Mouse (Mus musculus): ENCODE results near the gene Kcnd1. TPM values are rescaled to one million over a fixed set of nuclear protein-coding genes. Genes with fewer than 3 reads are reported as not detected.

Gene Kcnd1
- polyA plus RNA-seq, 1 experiment from 2014 or later = 5.8 TPM

GRCm38 (mm10) chrX:7842318-7842717 lies 20.2 kb downstream of the Kcnd1 start:
- no peaks in the 10 kb centered on the region for H3K9me3 ChIP-seq (ENCODE audit: control insufficient read depth, low read length)
- WGBS = 25% methylated on average over 21 of the region's 42 CpGs
- no peaks in the 10 kb centered on the region for H3K27me3 ChIP-seq (ENCODE audit: control insufficient read depth, insufficient read depth, low read length)

GRCm38 (mm10) chrX:7847845-7848244 lies 25.8 kb downstream of the Kcnd1 start:
- WGBS = 59% methylated on average over 2 of the region's 2 CpGs
- Histone ChIP-seq H3K9me3 (ENCODE audit: control insufficient read depth, low read length) (no peaks in the 10 kb centered on the region), H3K4me3 (ENCODE audit: low read depth, low read length) (no peak overlapping the region), H3K4me2 (ENCODE audit: low read depth, low read length) (no peak overlapping the region), H3K27me3 (ENCODE audit: control insufficient read depth, insufficient read depth, low read length) (no peaks in the 10 kb centered on the region), H3K4me1 (ENCODE audit: control insufficient read depth, insufficient read depth, low read length) (0 out of 2 replicates have a peak, but pooled peaks cover 5% of the 10 kb centered on the region), H3K36me3 (ENCODE audit: control insufficient read depth, insufficient read depth, low read length) (no peaks in the 10 kb centered on the region), H3K9ac (replicated peaks; ENCODE audit: low read depth, low read length) (no peak overlapping the region), H3K27ac (ENCODE audit: low read depth, low read length) (no peak overlapping the region)
- peak; percentile 73; the same call in 1 of the 2 replicates for ATAC-seq (ENCODE audit: low read depth)

More at GRCm38 (mm10) chrX:7842318-7842717, 20.2 kb downstream of the Kcnd1 start:
- H3K4me2 ChIP-seq (ENCODE audit: low read depth, low read length) = peak overlapping the region; percentile 69
- no peak for ATAC-seq (ENCODE audit: low read depth)
- H3K4me1 ChIP-seq (ENCODE audit: control insufficient read depth, insufficient read depth, low read length) = 0 out of 2 replicates have a peak, but pooled peaks cover 5% of the 10 kb centered on the region
- H3K36me3 ChIP-seq (ENCODE audit: control insufficient read depth, insufficient read depth, low read length) = no peaks in the 10 kb centered on the region
- H3K9ac ChIP-seq (replicated peaks; ENCODE audit: low read depth, low read length) = peak overlapping the region; percentile 82
- peak overlapping the region; percentile 68 for H3K4me3 ChIP-seq (ENCODE audit: low read depth, low read length)
- peak overlapping the region; percentile 78; the same call in 1 of the 2 replicates for H3K27ac ChIP-seq (ENCODE audit: low read depth, low read length)

- Histone ChIP-seq H3K4me3 (ENCODE audit: low read depth, low read length) (no peak overlapping the region), H3K4me2 (ENCODE audit: low read depth, low read length) (no peak overlapping the region), H3K9me3 (ENCODE audit: control insufficient read depth, low read length) (no peaks in the 10 kb centered on the region), H3K36me3 (ENCODE audit: control insufficient read depth, insufficient read depth, low read length) (no peaks in the 10 kb centered on the region), H3K9ac (replicated peaks; ENCODE audit: low read depth, low read length) (no peak overlapping the region), H3K27ac (ENCODE audit: low read depth, low read length) (no peak overlapping the region), H3K4me1 (ENCODE audit: control insufficient read depth, insufficient read depth, low read length) (no peaks in the 10 kb centered on the region), H3K27me3 (ENCODE audit: control insufficient read depth, insufficient read depth, low read length) (no peaks in the 10 kb centered on the region)
- 59% methylated on average over 2 of the region's 2 CpGs for WGBS
- ATAC-seq (ENCODE audit: low read depth) = no peak
Observed at GRCm38 (mm10) chrX:7854578-7854977, 32.5 kb downstream of the Kcnd1 start.

- no peak overlapping the region for H3K9ac ChIP-seq (replicated peaks; ENCODE audit: low read depth, low read length)
- H3K4me2 ChIP-seq (ENCODE audit: low read depth, low read length) = no peak overlapping the region
- no peaks in the 10 kb centered on the region for H3K4me1 ChIP-seq (ENCODE audit: control insufficient read depth, insufficient read depth, low read length)
- no peak overlapping the region for H3K4me3 ChIP-seq (ENCODE audit: low read depth, low read length)
- H3K27me3 ChIP-seq (ENCODE audit: control insufficient read depth, insufficient read depth, low read length) = no peaks in the 10 kb centered on the region
- no peak overlapping the region for H3K27ac ChIP-seq (ENCODE audit: low read depth, low read length)
- 91% methylated on average over 3 of the region's 3 CpGs for WGBS
- no peaks in the 10 kb centered on the region for H3K9me3 ChIP-seq (ENCODE audit: control insufficient read depth, low read length)
- H3K36me3 ChIP-seq (ENCODE audit: control insufficient read depth, insufficient read depth, low read length) = no peaks in the 10 kb centered on the region
- ATAC-seq (ENCODE audit: low read depth) = no peak
Observed at GRCm38 (mm10) chrX:7859191-7859753, 37.2 kb downstream of the Kcnd1 start.

GRCm38 (mm10) chrX:7863181-7863580 lies 41.1 kb downstream of the Kcnd1 start:
- 91% methylated on average over 1 of the region's 1 CpGs for WGBS
- no peak overlapping the region for H3K4me3 ChIP-seq (ENCODE audit: low read depth, low read length)
- no peak for ATAC-seq (ENCODE audit: low read depth)
- no peaks in the 10 kb centered on the region for H3K9me3 ChIP-seq (ENCODE audit: control insufficient read depth, low read length)
- no peaks in the 10 kb centered on the region for H3K27me3 ChIP-seq (ENCODE audit: control insufficient read depth, insufficient read depth, low read length)
- H3K4me1 ChIP-seq (ENCODE audit: control insufficient read depth, insufficient read depth, low read length) = no peaks in the 10 kb centered on the region
- H3K36me3 ChIP-seq (ENCODE audit: control insufficient read depth, insufficient read depth, low read length) = no peaks in the 10 kb centered on the region
- no peak overlapping the region for H3K27ac ChIP-seq (ENCODE audit: low read depth, low read length)
- H3K9ac ChIP-seq (replicated peaks; ENCODE audit: low read depth, low read length) = no peak overlapping the region
- H3K4me2 ChIP-seq (ENCODE audit: low read depth, low read length) = no peak overlapping the region

- 76% methylated on average over 3 of the region's 3 CpGs for WGBS
- no peak overlapping the region for H3K9ac ChIP-seq (replicated peaks; ENCODE audit: low read depth, low read length)
- no peaks in the 10 kb centered on the region for H3K27me3 ChIP-seq (ENCODE audit: control insufficient read depth, insufficient read depth, low read length)
- H3K36me3 ChIP-seq (ENCODE audit: control insufficient read depth, insufficient read depth, low read length) = no peaks in the 10 kb centered on the region
- no peak overlapping the region for H3K4me2 ChIP-seq (ENCODE audit: low read depth, low read length)
- no peak overlapping the region for H3K4me3 ChIP-seq (ENCODE audit: low read depth, low read length)
- no peak overlapping the region for H3K27ac ChIP-seq (ENCODE audit: low read depth, low read length)
- no peak for ATAC-seq (ENCODE audit: low read depth)
- no peaks in the 10 kb centered on the region for H3K4me1 ChIP-seq (ENCODE audit: control insufficient read depth, insufficient read depth, low read length)
- H3K9me3 ChIP-seq (ENCODE audit: control insufficient read depth, low read length) = no peaks in the 10 kb centered on the region
Observed at GRCm38 (mm10) chrX:7864551-7864950, 42.5 kb downstream of the Kcnd1 start.

- H3K27ac ChIP-seq (ENCODE audit: low read depth, low read length) = no peak overlapping the region
- H3K4me3 ChIP-seq (ENCODE audit: low read depth, low read length) = no peak overlapping the region
- 85% methylated on average over 2 of the region's 2 CpGs for WGBS
- no peaks in the 10 kb centered on the region for H3K9me3 ChIP-seq (ENCODE audit: control insufficient read depth, low read length)
- H3K9ac ChIP-seq (replicated peaks; ENCODE audit: low read depth, low read length) = no peak overlapping the region
- no peaks in the 10 kb centered on the region for H3K36me3 ChIP-seq (ENCODE audit: control insufficient read depth, insufficient read depth, low read length)
- H3K4me2 ChIP-seq (ENCODE audit: low read depth, low read length) = no peak overlapping the region
- ATAC-seq (ENCODE audit: low read depth) = no peak
- H3K27me3 ChIP-seq (ENCODE audit: control insufficient read depth, insufficient read depth, low read length) = no peaks in the 10 kb centered on the region
- H3K4me1 ChIP-seq (ENCODE audit: control insufficient read depth, insufficient read depth, low read length) = no peaks in the 10 kb centered on the region
Observed at GRCm38 (mm10) chrX:7865343-7865742, 43.3 kb downstream of the Kcnd1 start.

GRCm38 (mm10) chrX:7865786-7866185 lies 43.7 kb downstream of the Kcnd1 start:
- no peaks in the 10 kb centered on the region for H3K4me1 ChIP-seq (ENCODE audit: control insufficient read depth, insufficient read depth, low read length)
- H3K27ac ChIP-seq (ENCODE audit: low read depth, low read length) = no peak overlapping the region
- no peak overlapping the region for H3K4me3 ChIP-seq (ENCODE audit: low read depth, low read length)
- H3K36me3 ChIP-seq (ENCODE audit: control insufficient read depth, insufficient read depth, low read length) = no peaks in the 10 kb centered on the region
- 74% methylated on average over 2 of the region's 2 CpGs for WGBS
- H3K27me3 ChIP-seq (ENCODE audit: control insufficient read depth, insufficient read depth, low read length) = no peaks in the 10 kb centered on the region
- no peak for ATAC-seq (ENCODE audit: low read depth)
- no peak overlapping the region for H3K9ac ChIP-seq (replicated peaks; ENCODE audit: low read depth, low read length)
- H3K4me2 ChIP-seq (ENCODE audit: low read depth, low read length) = no peak overlapping the region
- H3K9me3 ChIP-seq (ENCODE audit: control insufficient read depth, low read length) = no peaks in the 10 kb centered on the region

- Histone ChIP-seq H3K36me3 (ENCODE audit: control insufficient read depth, insufficient read depth, low read length) (0 out of 2 replicates have a peak, but pooled peaks cover under 1% of the 10 kb centered on the region), H3K27me3 (ENCODE audit: control insufficient read depth, insufficient read depth, low read length) (no peaks in the 10 kb centered on the region), H3K9ac (replicated peaks; ENCODE audit: low read depth, low read length) (no peak overlapping the region), H3K4me2 (ENCODE audit: low read depth, low read length) (no peak overlapping the region), H3K27ac (ENCODE audit: low read depth, low read length) (no peak overlapping the region), H3K9me3 (ENCODE audit: control insufficient read depth, low read length) (no peaks in the 10 kb centered on the region), H3K4me3 (ENCODE audit: low read depth, low read length) (no peak overlapping the region), H3K4me1 (ENCODE audit: control insufficient read depth, insufficient read depth, low read length) (no peaks in the 10 kb centered on the region)
- 100% methylated on average over 1 of the region's 1 CpGs for WGBS
- no peak for ATAC-seq (ENCODE audit: low read depth)
Observed at GRCm38 (mm10) chrX:7867141-7867540, 45.1 kb downstream of the Kcnd1 start.

Measured in neural tube, embryonic 14.5 days (tissue).